Mouse (Mus musculus) midbrain, embryonic 16.5 days (tissue): ENCODE results near the gene Acads. TPM values are rescaled to one million over a fixed set of nuclear protein-coding genes. Genes with fewer than 3 reads are reported as not detected.

Source experiments
- ATAC-seq: fragments of 200-750 bp; cut with Nextera tagmentation; 2 replicates; pipeline ENCODE4 v1.8.0; 2017; ENCODE audit warnings: moderate TSS enrichment
- H3K27ac ChIP-seq: fragments of 300-500 bp; sonication (generic); 2 replicates; pipeline ENCODE4 v1.5.1; 2014; ENCODE audit warnings: mild to moderate bottlenecking, low read length, mixed read lengths
- H3K27me3 ChIP-seq: fragments of 300-500 bp; sonication (generic); 2 replicates; pipeline ENCODE4 v1.6.1; 2014; ENCODE audit warnings: low read depth, low read length, mixed read lengths; ENCODE audit not compliant: control insufficient read depth, insufficient read depth
- H3K36me3 ChIP-seq: fragments of 300-500 bp; sonication (generic); 2 replicates; pipeline ENCODE4 v1.6.1; 2014; ENCODE audit warnings: mild to moderate bottlenecking, low read length, moderate library complexity, mixed read lengths; ENCODE audit not compliant: control insufficient read depth, insufficient read depth
- H3K4me1 ChIP-seq: fragments of 300-500 bp; sonication (generic); 2 replicates; pipeline ENCODE4 v1.6.1; 2014; ENCODE audit warnings: mild to moderate bottlenecking, low read length, mixed read lengths; ENCODE audit not compliant: control insufficient read depth, insufficient read depth
- H3K4me2 ChIP-seq: fragments of 300-500 bp; sonication (generic); 2 replicates; pipeline ENCODE4 v1.6.1; 2014; ENCODE audit warnings: mild to moderate bottlenecking, low read length, mixed read lengths
- H3K4me3 ChIP-seq: fragments of 300-500 bp; sonication (generic); 2 replicates; pipeline ENCODE4 v1.5.1; 2014; ENCODE audit warnings: low read depth, mild to moderate bottlenecking, low read length, moderate library complexity, mixed read lengths
- H3K9ac ChIP-seq: fragments of 300-500 bp; sonication (generic); 2 replicates; pipeline ENCODE4 v1.6.1; 2014; ENCODE audit warnings: low read depth, low read length, mixed read lengths
- H3K9me3 ChIP-seq: fragments of 300-500 bp; sonication (generic); replicated peaks from 2 replicates; pipeline ENCODE4 v1.6.1; 2014; ENCODE audit warnings: mild to moderate bottlenecking, low read length, mixed read lengths; ENCODE audit not compliant: control insufficient read depth, poor library complexity, severe bottlenecking
- WGBS: fragments of 180-500 bp; shearing (Covaris S2); extraction: QIAGEN DNeasy Blood & Tissue Kit; methylation state at CpG from one replicate; pipeline ENCODE4 v1.1.7; 2014; 5-methylcytosine and 5-hydroxymethylcytosine counted together
- polyA plus RNA-seq: library from polyadenylated mRNA; unstranded; fragments of >200 nt; fragmentation: Nextera tagmentation; extraction: Ambion mirVana; gene quantifications from 2 replicates; pipeline ENCODE4 v1.2.1, GENCODE M21; 2015

Gene Acads
- polyA plus RNA-seq, 1 experiment from 2014 or later = 15.8 TPM

DNA sequence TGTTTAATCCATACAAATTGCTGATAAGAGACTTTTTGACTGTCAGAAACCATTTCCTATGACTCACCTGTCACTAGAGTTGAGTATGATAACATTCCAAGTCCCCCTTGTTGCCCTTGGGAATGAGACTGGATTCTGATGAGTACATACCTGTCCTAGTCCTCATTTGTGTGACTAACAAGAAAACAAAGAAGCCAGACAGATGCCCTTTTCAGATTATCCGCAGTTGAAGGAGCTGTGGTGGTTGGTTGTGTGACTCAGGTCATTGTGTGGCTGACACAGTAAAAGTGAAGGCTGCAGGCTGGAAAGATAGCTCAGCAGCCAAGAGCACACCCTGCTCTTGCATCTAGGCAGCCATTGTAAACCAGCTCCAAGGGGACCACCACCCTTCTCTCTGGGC is 56.6 kb downstream of the Acads start:
- H3K27me3 ChIP-seq = no peaks in the 10 kb centered on the region
- no peak for ATAC-seq
- H3K36me3 ChIP-seq = no peaks in the 10 kb centered on the region
- no peaks in the 10 kb centered on the region for H3K4me1 ChIP-seq
- no peak overlapping the region for H3K4me3 ChIP-seq
- no peak overlapping the region for H3K9ac ChIP-seq
- H3K9me3 ChIP-seq = no peaks in the 10 kb centered on the region
- 75% methylated on average over 1 of the region's 1 CpGs for WGBS
- H3K4me2 ChIP-seq = no peak overlapping the region
- no peak overlapping the region for H3K27ac ChIP-seq

DNA sequence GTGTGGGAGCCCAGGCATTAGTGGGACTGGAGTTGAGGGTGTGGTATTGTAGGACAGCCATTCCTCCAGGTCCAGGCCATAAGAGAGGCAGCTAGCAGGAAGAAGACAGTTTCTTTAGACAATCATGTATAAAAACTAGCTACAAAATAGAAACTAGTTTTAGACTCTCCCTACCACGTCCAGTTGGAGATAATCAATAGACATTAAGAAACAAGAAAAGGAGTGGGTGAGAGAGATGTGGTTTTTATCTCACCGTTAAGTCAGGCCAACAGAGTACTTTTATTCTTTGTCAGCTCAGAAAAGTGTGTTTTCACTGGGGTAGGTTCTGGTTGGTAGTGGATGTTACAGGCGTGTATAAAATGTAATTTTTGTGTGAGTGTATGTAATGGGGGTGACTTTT is 58.2 kb downstream of the Acads start:
- ATAC-seq = no peak
- H3K9me3 ChIP-seq = no peaks in the 10 kb centered on the region
- H3K36me3 ChIP-seq = no peaks in the 10 kb centered on the region
- no peak overlapping the region for H3K27ac ChIP-seq
- no peak overlapping the region for H3K4me3 ChIP-seq
- H3K4me1 ChIP-seq = no peaks in the 10 kb centered on the region
- WGBS = 94% methylated on average over 3 of the region's 3 CpGs
- no peak overlapping the region for H3K4me2 ChIP-seq
- no peak overlapping the region for H3K9ac ChIP-seq
- H3K27me3 ChIP-seq = no peaks in the 10 kb centered on the region

Other genes with a start within 250 kb of the Acads start
- gene Oasl2, start 222.4 kb downstream of the Acads start, polyA plus RNA-seq = 2.8 and 3.1 TPM in 2 replicates
- 0.40 TPM in 1 of 2 replicates, not detected in the other for gene Oasl1, start 196.1 kb downstream of the Acads start, polyA plus RNA-seq
- 117 and 132 TPM in 2 replicates for gene 2210016L21Rik, start 177.2 kb downstream of the Acads start, polyA plus RNA-seq
- gene Hnf1a, start 148.3 kb downstream of the Acads start, polyA plus RNA-seq = 0.05 TPM in 1 of 2 replicates, not detected in the other
- gene Sppl3, start 108.2 kb downstream of the Acads start, polyA plus RNA-seq = 18.2 and 18.4 TPM in 2 replicates
- 34.8 and 43.1 TPM in 2 replicates for gene Gm10401, start 21.1 kb downstream of the Acads start, polyA plus RNA-seq
- gene Unc119b, start 15.6 kb upstream of the Acads start, polyA plus RNA-seq = 27.7 and 30.5 TPM in 2 replicates
- gene Mlec, start 38.8 kb upstream of the Acads start, polyA plus RNA-seq = 22.9 and 25.4 TPM in 2 replicates
- gene Cabp1, start 75.0 kb upstream of the Acads start, polyA plus RNA-seq = 5.2 and 5.3 TPM in 2 replicates
- 86.1 and 92.8 TPM in 2 replicates for gene Pop5, start 116.5 kb upstream of the Acads start, polyA plus RNA-seq
- 172 and 176 TPM in 2 replicates for gene Rnf10, start 153.6 kb upstream of the Acads start, polyA plus RNA-seq
- 52.8 and 56.1 TPM in 2 replicates for gene Coq5, start 160.3 kb upstream of the Acads start, polyA plus RNA-seq
- 1,084 and 1,126 TPM in 2 replicates for gene Dynll1, start 181.7 kb upstream of the Acads start, polyA plus RNA-seq
- gene Srsf9, start 207.8 kb upstream of the Acads start, polyA plus RNA-seq = 118 and 132 TPM in 2 replicates
- 37.8 and 43.5 TPM in 2 replicates for gene Gatc, start 221.8 kb upstream of the Acads start, polyA plus RNA-seq
- 47.9 and 52.6 TPM in 2 replicates for gene Triap1, start 221.9 kb upstream of the Acads start, polyA plus RNA-seq
- gene Cox6a1, start 229.6 kb upstream of the Acads start, polyA plus RNA-seq = 1,007 and 1,008 TPM in 2 replicates